27 mouse cellular contexts compared by ENCODE assay signal in the genomic region with DNA sequence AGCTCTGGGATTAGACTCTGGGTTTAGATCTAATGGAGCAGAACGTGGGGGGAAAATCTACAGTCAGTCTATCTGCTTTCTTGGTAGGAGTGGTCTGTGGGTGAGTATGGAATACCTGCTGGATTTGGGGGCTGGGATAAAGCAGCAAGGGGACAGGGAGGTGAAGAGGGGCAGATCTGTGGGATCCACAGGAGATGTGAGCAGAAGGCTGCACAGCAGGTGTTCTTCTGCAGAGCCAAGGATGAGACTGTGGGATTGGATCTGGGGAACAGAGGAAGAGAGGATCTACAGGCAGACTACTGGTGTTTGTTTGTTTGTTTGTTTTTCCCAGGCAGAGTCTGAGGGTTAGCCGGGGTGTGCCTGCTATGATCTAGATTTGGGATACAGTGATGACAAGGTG.
A peak's percentile ranks its signal among the peaks of the same experiment; 100 is the strongest.
DNase-seq lines count a peak whose midpoint lies in the region; ATAC-seq and TF ChIP-seq lines count a peak whose summit lies in the region.
"Had no signal": no experiment of that assay in that cellular context is flagged by ENCODE, and none has a peak within 500 bp of the region (broad histone marks: within the 10 kb centered on the region; RNA-seq: fewer than 3 reads in every experiment).

No protein-coding gene starts in this region.

- TF ChIP-seq CTCF in midbrain, postnatal 0 days (IDR thresholded peaks at IDR 0.05): no peak

- WGBS in midbrain, postnatal 0 days: 77% methylated on average over 2 of the region's 2 CpGs
- WGBS in midbrain, embryonic 13.5 days: 73% methylated on average over 2 of the region's 2 CpGs

- no peak overlapping the region for H3K9ac ChIP-seq in midbrain, postnatal 0 days (replicated peaks; ENCODE audit: low read length, poor library complexity, severe bottlenecking)
- no peak overlapping the region for H3K9ac ChIP-seq in midbrain, embryonic 13.5 days (replicated peaks)
- H3K9ac ChIP-seq: embryonic facial prominence, embryonic 15.5 days; heart, embryonic 15.5 days; hindbrain, embryonic 15.5 days had no signal

- DNase-seq in midbrain, postnatal 0 days (ENCODE audit: low spot score): peak; percentile 10
- peak; percentile 92 to 95 for DNase-seq in cerebellum, adult 18-20 months
- peak; percentile 95 for DNase-seq in cerebellum, adult 9-11 months
- peak; percentile 94 for DNase-seq in cerebellum, postnatal 36 days
- DNase-seq in lung, postnatal 36 days: no peak
- no peak for DNase-seq in lung, postnatal 25 days (ENCODE audit: low spot score)
- DNase-seq in right cerebral cortex, adult 18-20 months: no peak
- DNase-seq: adrenal gland, postnatal 25 days; embryo, embryonic 11 days; gastrocnemius, postnatal 36 days; heart, adult 2 months; heart, postnatal 14 days; kidney, adult 9 months had no signal

- H3K4me2 ChIP-seq in midbrain, postnatal 0 days (ENCODE audit: low read depth, low read length, poor library complexity, severe bottlenecking): no peak overlapping the region
- no peak overlapping the region for H3K4me2 ChIP-seq in midbrain, embryonic 13.5 days (replicated peaks)
- H3K4me2 ChIP-seq: embryonic facial prominence, embryonic 15.5 days; heart, embryonic 11.5 days; heart, embryonic 15.5 days; hindbrain, embryonic 15.5 days had no signal

- no peaks in the 10 kb centered on the region for H3K27me3 ChIP-seq in midbrain, postnatal 0 days (ENCODE audit: insufficient read depth, low read length)
- H3K27me3 ChIP-seq in midbrain, embryonic 13.5 days: no peaks in the 10 kb centered on the region
- H3K27me3 ChIP-seq: CH12.LX; embryonic facial prominence, embryonic 15.5 days; heart, embryonic 15.5 days; hindbrain, embryonic 15.5 days had no signal

- no peaks in the 10 kb centered on the region for H3K4me1 ChIP-seq in midbrain, postnatal 0 days (ENCODE audit: insufficient read depth, low read length)
- no peaks in the 10 kb centered on the region for H3K4me1 ChIP-seq in midbrain, embryonic 13.5 days (replicated peaks)
- H3K4me1 ChIP-seq: embryonic facial prominence, embryonic 15.5 days; forebrain, embryonic 10.5 days; heart, embryonic 15.5 days; hindbrain, embryonic 10.5 days; hindbrain, embryonic 15.5 days had no signal

- no peak overlapping the region for H3K4me3 ChIP-seq in midbrain, postnatal 0 days (ENCODE audit: low read depth, low read length)
- H3K4me3 ChIP-seq in midbrain, embryonic 13.5 days (replicated peaks): no peak overlapping the region
- H3K4me3 ChIP-seq: embryonic facial prominence, embryonic 15.5 days; erythroblast, embryonic 14.5 days; forebrain, embryonic 10.5 days; heart, adult 2 months; heart, embryonic 15.5 days; hindbrain, embryonic 10.5 days; hindbrain, embryonic 15.5 days had no signal

- no peaks in the 10 kb centered on the region for H3K36me3 ChIP-seq in midbrain, postnatal 0 days (ENCODE audit: insufficient read depth, low read length)
- no peaks in the 10 kb centered on the region for H3K36me3 ChIP-seq in midbrain, embryonic 13.5 days
- H3K36me3 ChIP-seq: embryonic facial prominence, embryonic 15.5 days; forebrain, embryonic 10.5 days; heart, embryonic 15.5 days; hindbrain, embryonic 10.5 days; hindbrain, embryonic 15.5 days had no signal

- no peak for ATAC-seq in midbrain, postnatal 0 days (ENCODE audit: low FRiP score)
- ATAC-seq in midbrain, embryonic 13.5 days: no peak
- ATAC-seq: activated CD4-positive, CD25-positive, alpha-beta regulatory T cell, adult 4 months; forebrain, embryonic 14.5 days; inflammation-experienced regulatory T-cells, adult 6 months; intestine, postnatal 0 days; Patski had no signal

- no peaks in the 10 kb centered on the region for H3K9me3 ChIP-seq in midbrain, postnatal 0 days (ENCODE audit: low read length)
- H3K9me3 ChIP-seq in midbrain, embryonic 13.5 days: no peaks in the 10 kb centered on the region
- H3K9me3 ChIP-seq: embryonic facial prominence, embryonic 15.5 days; forebrain, embryonic 10.5 days; heart, embryonic 15.5 days; hindbrain, embryonic 10.5 days; hindbrain, embryonic 15.5 days had no signal

- no peak overlapping the region for H3K27ac ChIP-seq in midbrain, postnatal 0 days (ENCODE audit: low read depth, low read length)
- no peak overlapping the region for H3K27ac ChIP-seq in midbrain, embryonic 13.5 days
- H3K27ac ChIP-seq: embryonic facial prominence, embryonic 15.5 days; forebrain, embryonic 10.5 days; heart, adult 2 months; heart, embryonic 15.5 days; hindbrain, embryonic 10.5 days; hindbrain, embryonic 15.5 days had no signal

Comparison
In these comparisons a context has a peak if more than half of its experiments do, and no peak if none do; other contexts are left out.
1. DNase-seq: peak in midbrain, postnatal 0 days (single experiment), cerebellum, adult 18-20 months (2 of 2), cerebellum, adult 9-11 months (single experiment) and cerebellum, postnatal 36 days (2 of 2); none in lung, postnatal 36 days (single experiment), lung, postnatal 25 days (single experiment) and right cerebral cortex, adult 18-20 months (single experiment).